Mouse (Mus musculus): ENCODE measurements around the gene Selplg. TPM values are rescaled to one million over a fixed set of nuclear protein-coding genes. Genes with fewer than 3 reads are reported as not detected.

Gene Selplg
- polyA plus RNA-seq, 1 experiment from 2014 or later: 29.8 TPM

DNA sequence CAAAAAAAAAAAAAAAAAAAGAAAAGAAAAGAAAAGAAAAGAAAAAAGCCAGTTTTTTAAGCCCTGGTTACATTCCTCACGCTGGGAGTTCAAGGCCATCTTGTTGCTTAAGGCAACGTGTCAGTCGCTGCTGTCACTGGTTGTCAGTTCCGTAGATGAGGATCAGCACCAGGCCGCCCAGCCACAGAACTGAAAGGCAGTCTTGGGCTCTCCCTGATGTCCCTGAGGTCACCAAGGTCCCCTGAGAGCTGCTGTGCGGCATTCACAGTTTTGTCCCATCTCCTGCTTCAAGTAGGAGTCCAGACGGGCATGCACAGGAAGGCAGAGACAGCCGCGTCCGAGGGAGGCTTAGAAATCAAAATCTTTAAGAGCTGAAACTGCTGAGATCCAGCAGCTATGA is 56.9 kb downstream of the Selplg start:
- 91% methylated on average over 10 of the region's 10 CpGs for WGBS
- H3K4me3 ChIP-seq (ENCODE audit: low read length): no peak overlapping the region

DNA sequence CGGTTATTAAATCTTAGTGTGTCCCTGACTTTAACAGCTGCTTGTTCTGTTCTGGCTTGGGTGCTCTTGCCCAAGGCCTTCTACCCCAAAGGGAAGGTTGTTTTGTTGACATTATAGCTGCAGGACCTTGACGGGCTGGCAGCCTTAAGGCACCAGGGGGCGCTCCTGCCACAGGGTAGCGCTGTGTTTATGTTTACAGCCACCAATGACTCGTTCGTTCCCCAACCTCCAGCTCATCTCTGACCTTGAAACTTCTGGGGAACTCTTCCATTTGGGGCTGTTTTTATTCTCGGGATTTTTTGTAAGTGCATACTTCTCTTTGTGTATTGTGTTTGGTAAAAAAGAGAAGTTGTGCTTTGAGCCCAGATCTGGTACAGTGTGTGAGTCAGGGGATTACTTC is 58.8 kb downstream of the Selplg start:
- Histone ChIP-seq H3K36me3 (ENCODE audit: control insufficient read depth, insufficient read depth) (peaks cover 29% of the 10 kb centered on the region), H3K4me3 (ENCODE audit: low read length) (peak overlapping the region; percentile 99), H3K9me3 (replicated peaks; ENCODE audit: control insufficient read depth, low read length) (no peaks in the 10 kb centered on the region), H3K27me3 (ENCODE audit: control insufficient read depth, insufficient read depth, low read length) (no peaks in the 10 kb centered on the region), H3K4me2 (ENCODE audit: low read depth, low read length) (peak overlapping the region; percentile 97), H3K27ac (ENCODE audit: low read length) (peak overlapping the region; percentile 37; the same call in 1 of the 2 replicates), H3K4me1 (ENCODE audit: control insufficient read depth, insufficient read depth, low read length) (peaks cover 22% of the 10 kb centered on the region), H3K9ac (ENCODE audit: low read length) (peak overlapping the region; percentile 83)
- 2% methylated on average over 7 of the region's 7 CpGs for WGBS
- no peak for ATAC-seq (replicated peaks; ENCODE audit: extremely low read depth, insufficient read depth, low FRiP score)

More for the DNA sequence above, 56.9 kb downstream of the Selplg start:
- H3K9ac ChIP-seq (ENCODE audit: low read length): no peak overlapping the region
- peaks cover 29% of the 10 kb centered on the region for H3K36me3 ChIP-seq (ENCODE audit: control insufficient read depth, insufficient read depth)
- H3K9me3 ChIP-seq (replicated peaks; ENCODE audit: control insufficient read depth, low read length): no peaks in the 10 kb centered on the region
- no peak overlapping the region for H3K27ac ChIP-seq (ENCODE audit: low read length)
- H3K4me2 ChIP-seq (ENCODE audit: low read depth, low read length): no peak overlapping the region
- no peak for ATAC-seq (replicated peaks; ENCODE audit: extremely low read depth, insufficient read depth, low FRiP score)
- peaks cover 11% of the 10 kb centered on the region for H3K4me1 ChIP-seq (ENCODE audit: control insufficient read depth, insufficient read depth, low read length)
- no peaks in the 10 kb centered on the region for H3K27me3 ChIP-seq (ENCODE audit: control insufficient read depth, insufficient read depth, low read length)

DNA sequence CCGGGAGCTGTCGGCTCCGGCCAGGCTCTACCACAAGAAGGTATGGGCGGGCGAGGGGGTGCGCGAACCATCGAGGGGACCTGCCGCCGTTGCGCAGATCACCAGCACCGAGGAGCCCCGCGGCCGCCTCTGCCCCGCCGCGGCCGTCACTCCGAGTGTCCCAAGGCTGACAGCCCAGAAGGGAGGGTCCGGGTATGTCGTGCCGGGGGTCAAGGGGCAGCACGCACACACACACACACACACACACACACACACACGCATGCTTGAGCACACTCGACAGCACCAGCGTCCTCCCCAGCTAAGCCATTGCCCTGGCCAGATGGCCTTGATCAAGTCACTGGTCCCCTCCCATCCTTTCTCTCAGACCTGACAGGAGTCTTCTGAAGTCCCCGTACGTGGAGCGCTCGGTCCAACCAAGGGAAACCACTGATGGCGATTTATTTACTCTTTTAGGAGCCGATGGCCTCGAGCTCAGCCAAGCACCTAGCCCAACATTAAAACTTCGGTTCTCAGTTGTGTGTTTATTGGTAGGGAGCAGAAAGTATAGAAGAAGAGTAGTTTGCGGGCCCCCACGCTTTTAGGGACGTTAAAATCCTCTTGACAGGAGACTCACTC is 59.4 kb downstream of the Selplg start:
- H3K36me3 ChIP-seq (ENCODE audit: control insufficient read depth, insufficient read depth): peaks cover 32% of the 10 kb centered on the region
- no peaks in the 10 kb centered on the region for H3K27me3 ChIP-seq (ENCODE audit: control insufficient read depth, insufficient read depth, low read length)
- peak; percentile 5 for ATAC-seq (replicated peaks; ENCODE audit: extremely low read depth, insufficient read depth, low FRiP score)
- peak overlapping the region; percentile 97 for H3K4me2 ChIP-seq (ENCODE audit: low read depth, low read length)
- 2% methylated on average over 36 of the region's 38 CpGs for WGBS
- peaks cover 22% of the 10 kb centered on the region for H3K4me1 ChIP-seq (ENCODE audit: control insufficient read depth, insufficient read depth, low read length)
- peak overlapping the region; percentile 37; the same call in 1 of the 2 replicates for H3K27ac ChIP-seq (ENCODE audit: low read length)
- H3K9ac ChIP-seq (ENCODE audit: low read length): peak overlapping the region; percentile 83
- peak overlapping the region; percentile 99 for H3K4me3 ChIP-seq (ENCODE audit: low read length)
- H3K9me3 ChIP-seq (replicated peaks; ENCODE audit: control insufficient read depth, low read length): no peaks in the 10 kb centered on the region

DNA sequence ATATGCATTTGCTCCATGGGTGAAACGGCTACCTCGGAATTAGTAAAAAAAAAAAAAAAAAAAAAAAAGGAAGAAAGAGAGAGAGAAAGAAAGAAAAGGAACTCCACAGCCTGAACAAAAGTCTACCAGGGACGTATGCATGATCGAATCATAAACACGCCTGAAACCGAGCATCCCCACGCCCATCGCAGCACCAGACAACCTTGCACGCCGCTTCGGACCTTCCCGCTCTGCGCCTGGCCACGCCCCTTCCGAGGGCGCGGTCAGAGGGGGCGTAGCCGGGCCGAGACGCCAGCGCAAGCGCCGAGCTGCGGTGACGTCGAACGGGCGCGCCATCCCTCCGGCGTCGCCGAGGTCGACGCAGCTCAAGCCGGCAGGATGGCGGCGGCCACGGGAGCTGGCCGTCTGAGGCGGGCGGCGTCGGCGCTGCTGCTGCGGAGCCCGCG is 60.0 kb downstream of the Selplg start, which contains the start of the genes Sart3 and Iscu:
Gene Sart3 (minus strand): TSS at position 61 of the 446 bp plus-strand sequence.
Gene Iscu (plus strand): TSS at position 299 of the 446 bp plus-strand sequence.
- ATAC-seq (replicated peaks; ENCODE audit: extremely low read depth, insufficient read depth, low FRiP score): peak; percentile 85
- peaks cover 36% of the 10 kb centered on the region for H3K36me3 ChIP-seq (ENCODE audit: control insufficient read depth, insufficient read depth)
- H3K27me3 ChIP-seq (ENCODE audit: control insufficient read depth, insufficient read depth, low read length): no peaks in the 10 kb centered on the region

DNA sequence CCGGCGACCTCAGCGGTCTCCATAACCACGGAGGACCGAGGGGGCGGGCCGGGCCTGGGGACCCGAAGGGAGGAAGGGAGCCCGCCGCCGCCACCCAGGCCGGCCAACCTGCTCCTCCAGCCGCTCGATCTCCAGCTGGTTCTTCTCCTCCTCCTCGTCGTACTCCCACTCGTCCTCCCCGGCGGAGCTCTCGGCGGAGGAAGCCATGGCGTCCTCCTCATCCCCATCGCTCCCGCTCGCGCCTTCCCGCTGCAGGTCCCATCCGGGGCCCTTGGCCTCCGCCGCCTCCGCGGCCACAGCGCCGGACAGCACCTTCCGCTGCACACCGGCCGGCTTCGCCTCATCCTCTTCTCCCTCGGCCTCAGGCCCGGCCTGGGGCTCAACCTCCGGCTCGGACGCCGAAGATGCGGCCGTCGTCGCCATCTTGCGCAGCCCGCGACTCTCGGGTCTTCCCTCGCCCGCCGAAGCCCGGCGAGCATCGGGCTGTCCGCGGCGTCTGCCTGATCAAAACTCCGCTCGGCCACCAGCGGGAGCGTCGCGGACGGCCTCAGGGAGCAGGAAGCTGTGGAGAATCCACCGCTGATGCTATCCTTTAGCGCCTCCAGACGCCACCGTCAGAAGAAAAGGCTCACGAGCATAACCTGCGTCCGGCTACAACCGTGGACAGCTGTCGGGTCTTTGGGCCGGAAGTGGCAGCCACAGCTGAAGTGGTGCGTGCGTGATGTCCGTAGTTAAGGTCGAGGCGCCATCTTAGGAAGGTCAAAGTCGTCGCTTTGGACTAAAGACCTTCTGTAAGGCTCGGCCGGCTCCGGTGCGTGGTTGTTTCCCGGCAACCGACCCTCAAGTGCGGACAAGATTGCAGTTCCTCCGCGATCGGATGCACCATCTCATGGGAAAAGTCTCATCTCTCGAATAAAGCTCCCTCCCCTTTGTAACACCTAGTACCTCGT is 61.0 kb downstream of the Selplg start:
- Histone ChIP-seq H3K27ac (ENCODE audit: low read length) (peak overlapping the region; percentile 95), H3K27me3 (ENCODE audit: control insufficient read depth, insufficient read depth, low read length) (no peaks in the 10 kb centered on the region), H3K9me3 (replicated peaks; ENCODE audit: control insufficient read depth, low read length) (no peaks in the 10 kb centered on the region), H3K4me2 (ENCODE audit: low read depth, low read length) (peak overlapping the region; percentile 97), H3K4me3 (ENCODE audit: low read length) (peak overlapping the region; percentile 99), H3K4me1 (ENCODE audit: control insufficient read depth, insufficient read depth, low read length) (peaks cover 22% of the 10 kb centered on the region), H3K9ac (ENCODE audit: low read length) (peak overlapping the region; percentile 97), H3K36me3 (ENCODE audit: control insufficient read depth, insufficient read depth) (peaks cover 34% of the 10 kb centered on the region)
- ATAC-seq (replicated peaks; ENCODE audit: extremely low read depth, insufficient read depth, low FRiP score): peak; percentile 82
- WGBS: under 1% methylated on average over 81 of the region's 97 CpGs

More for the DNA sequence above, 60.0 kb downstream of the Selplg start, which contains the start of the genes Sart3 and Iscu:
- Histone ChIP-seq H3K9me3 (replicated peaks; ENCODE audit: control insufficient read depth, low read length) (no peaks in the 10 kb centered on the region), H3K4me2 (ENCODE audit: low read depth, low read length) (peak within 1 kb of the TSS; percentile 97), H3K27ac (ENCODE audit: low read length) (peak within 1 kb of the TSS; percentile 95), H3K4me3 (ENCODE audit: low read length) (peak within 1 kb of the TSS; percentile 99), H3K4me1 (ENCODE audit: control insufficient read depth, insufficient read depth, low read length) (peaks cover 22% of the 10 kb centered on the region), H3K9ac (ENCODE audit: low read length) (peak within 1 kb of the TSS; percentile 97)
- WGBS: under 1% methylated on average over 49 of the region's 49 CpGs

DNA sequence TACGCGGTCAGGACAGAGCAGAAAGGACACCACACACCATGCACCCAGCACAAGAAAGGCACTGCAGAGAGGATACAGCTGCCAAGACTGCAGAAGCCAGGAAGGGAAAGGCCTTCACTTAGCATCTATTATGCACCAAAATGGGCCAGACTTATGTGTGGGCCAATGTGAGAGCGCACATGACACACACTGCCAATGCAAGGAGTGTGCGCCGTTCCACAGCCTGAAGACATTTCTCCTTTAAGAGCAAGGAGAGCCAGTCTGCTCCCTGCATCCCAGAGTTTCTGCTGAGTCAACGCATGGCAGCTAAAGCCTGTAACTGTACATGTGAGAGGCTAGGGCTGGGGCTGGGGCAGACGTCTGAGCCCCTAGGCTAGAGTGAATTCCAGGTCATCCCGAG is 63.6 kb downstream of the Selplg start:
- Histone ChIP-seq H3K27ac (ENCODE audit: low read length) (no peak overlapping the region), H3K9me3 (replicated peaks; ENCODE audit: control insufficient read depth, low read length) (no peaks in the 10 kb centered on the region), H3K4me3 (ENCODE audit: low read length) (no peak overlapping the region), H3K4me1 (ENCODE audit: control insufficient read depth, insufficient read depth, low read length) (peaks cover 22% of the 10 kb centered on the region), H3K27me3 (ENCODE audit: control insufficient read depth, insufficient read depth, low read length) (no peaks in the 10 kb centered on the region), H3K4me2 (ENCODE audit: low read depth, low read length) (no peak overlapping the region), H3K9ac (ENCODE audit: low read length) (no peak overlapping the region), H3K36me3 (ENCODE audit: control insufficient read depth, insufficient read depth) (peaks cover 23% of the 10 kb centered on the region)
- no peak for ATAC-seq (replicated peaks; ENCODE audit: extremely low read depth, insufficient read depth, low FRiP score)
- WGBS: 87% methylated on average over 8 of the region's 8 CpGs

Other genes starting within 250 kb of the Selplg start
- 3.1 and 3.4 TPM in 2 replicates for gene Cmklr1, start 182.2 kb downstream of the Selplg start, polyA plus RNA-seq (2015; fragmentation: Nextera tagmentation; extraction: Ambion mirVana)
- gene 1700069L16Rik, start 107.9 kb downstream of the Selplg start, polyA plus RNA-seq (2015; fragmentation: Nextera tagmentation; extraction: Ambion mirVana): not detected in 2 replicates
- 6.0 and 6.3 TPM in 2 replicates for gene Ficd, start 96.8 kb downstream of the Selplg start, polyA plus RNA-seq (2015; fragmentation: Nextera tagmentation; extraction: Ambion mirVana)
- 31.6 TPM in 2 replicates for gene Sart3, start 60.1 kb downstream of the Selplg start, polyA plus RNA-seq (2015; fragmentation: Nextera tagmentation; extraction: Ambion mirVana)
- 118 and 136 TPM in 2 replicates for gene Iscu, start 59.9 kb downstream of the Selplg start, polyA plus RNA-seq (2015; fragmentation: Nextera tagmentation; extraction: Ambion mirVana)
- gene Tmem119, start 32.1 kb downstream of the Selplg start, polyA plus RNA-seq (2015; fragmentation: Nextera tagmentation; extraction: Ambion mirVana): 22.4 and 22.5 TPM in 2 replicates
- 85.9 and 89.0 TPM in 2 replicates for gene Coro1c, start 76.1 kb upstream of the Selplg start, polyA plus RNA-seq (2015; fragmentation: Nextera tagmentation; extraction: Ambion mirVana)
- 8.6 and 9.1 TPM in 2 replicates for gene Ssh1, start 161.2 kb upstream of the Selplg start, polyA plus RNA-seq (2015; fragmentation: Nextera tagmentation; extraction: Ambion mirVana)
- gene Dao, start 171.1 kb upstream of the Selplg start, polyA plus RNA-seq (2015; fragmentation: Nextera tagmentation; extraction: Ambion mirVana): not detected in 2 replicates
- 7.6 and 9.5 TPM in 2 replicates for gene Usp30, start 232.8 kb upstream of the Selplg start, polyA plus RNA-seq (2015; fragmentation: Nextera tagmentation; extraction: Ambion mirVana)

Measured in heart, embryonic 16.5 days (tissue).